Mouse (Mus musculus): ENCODE data around the gene Inhbe. TPM values are rescaled to one million over a fixed set of nuclear protein-coding genes. Genes with fewer than 3 reads are reported as not detected.
"Not testable (repeated sequence)": the region's sequence is repeated elsewhere in the genome, so short reads cannot be mapped to it uniquely, and the experiment has no call there.

The Inhbe gene
- polyA plus RNA-seq, 1 experiment from 2014 or later, result 0.04 TPM

- no peak overlapping the region for H3K4me3 ChIP-seq (ENCODE audit: low read depth, low read length)
- ATAC-seq (replicated peaks; ENCODE audit: low FRiP score), result no peak
- H3K4me1 ChIP-seq (replicated peaks; ENCODE audit: control insufficient read depth, insufficient read depth, low read length), result peaks cover 19% of the 10 kb centered on the region
- no peak for DNase-seq (ENCODE audit: low spot score)
- no peaks in the 10 kb centered on the region for H3K9me3 ChIP-seq (ENCODE audit: control insufficient read depth, low read length)
- peaks cover 15% of the 10 kb centered on the region for H3K36me3 ChIP-seq (ENCODE audit: control insufficient read depth, insufficient read depth, low read length)
- no peak overlapping the region for H3K27ac ChIP-seq (ENCODE audit: low read depth, low read length)
- H3K27me3 ChIP-seq (replicated peaks; ENCODE audit: control insufficient read depth, insufficient read depth, low read length), result no peaks in the 10 kb centered on the region
- WGBS, result 62% methylated on average over 4 of the region's 4 CpGs
- H3K4me2 ChIP-seq, result peak overlapping the region; percentile 66; the same call in 1 of the 2 replicates
- no peak overlapping the region for H3K9ac ChIP-seq (ENCODE audit: low read depth, low read length)
Observed at GRCm38 (mm10) chr10:127312858-127313257, 41.4 kb downstream of the Inhbe start.

- 4% methylated on average over 4 of the region's 4 CpGs for WGBS
- H3K9me3 ChIP-seq (ENCODE audit: control insufficient read depth, low read length), result no peaks in the 10 kb centered on the region
- peak overlapping the region; percentile 66 for H3K4me2 ChIP-seq
- peaks cover 21% of the 10 kb centered on the region for H3K36me3 ChIP-seq (ENCODE audit: control insufficient read depth, insufficient read depth, low read length)
- ATAC-seq (replicated peaks; ENCODE audit: low FRiP score) (peak; percentile 66), DNase-seq (ENCODE audit: low spot score) (peak; percentile 80)
- peaks cover 18% of the 10 kb centered on the region for H3K4me1 ChIP-seq (replicated peaks; ENCODE audit: control insufficient read depth, insufficient read depth, low read length)
- H3K9ac ChIP-seq (ENCODE audit: low read depth, low read length), result peak overlapping the region; percentile 90
- H3K4me3 ChIP-seq (ENCODE audit: low read depth, low read length), result peak overlapping the region; percentile 80
- peak overlapping the region; percentile 82 for H3K27ac ChIP-seq (ENCODE audit: low read depth, low read length)
- no peaks in the 10 kb centered on the region for H3K27me3 ChIP-seq (replicated peaks; ENCODE audit: control insufficient read depth, insufficient read depth, low read length)
Observed at GRCm38 (mm10) chr10:127312356-127312676, 41.9 kb downstream of the Inhbe start.

DNA sequence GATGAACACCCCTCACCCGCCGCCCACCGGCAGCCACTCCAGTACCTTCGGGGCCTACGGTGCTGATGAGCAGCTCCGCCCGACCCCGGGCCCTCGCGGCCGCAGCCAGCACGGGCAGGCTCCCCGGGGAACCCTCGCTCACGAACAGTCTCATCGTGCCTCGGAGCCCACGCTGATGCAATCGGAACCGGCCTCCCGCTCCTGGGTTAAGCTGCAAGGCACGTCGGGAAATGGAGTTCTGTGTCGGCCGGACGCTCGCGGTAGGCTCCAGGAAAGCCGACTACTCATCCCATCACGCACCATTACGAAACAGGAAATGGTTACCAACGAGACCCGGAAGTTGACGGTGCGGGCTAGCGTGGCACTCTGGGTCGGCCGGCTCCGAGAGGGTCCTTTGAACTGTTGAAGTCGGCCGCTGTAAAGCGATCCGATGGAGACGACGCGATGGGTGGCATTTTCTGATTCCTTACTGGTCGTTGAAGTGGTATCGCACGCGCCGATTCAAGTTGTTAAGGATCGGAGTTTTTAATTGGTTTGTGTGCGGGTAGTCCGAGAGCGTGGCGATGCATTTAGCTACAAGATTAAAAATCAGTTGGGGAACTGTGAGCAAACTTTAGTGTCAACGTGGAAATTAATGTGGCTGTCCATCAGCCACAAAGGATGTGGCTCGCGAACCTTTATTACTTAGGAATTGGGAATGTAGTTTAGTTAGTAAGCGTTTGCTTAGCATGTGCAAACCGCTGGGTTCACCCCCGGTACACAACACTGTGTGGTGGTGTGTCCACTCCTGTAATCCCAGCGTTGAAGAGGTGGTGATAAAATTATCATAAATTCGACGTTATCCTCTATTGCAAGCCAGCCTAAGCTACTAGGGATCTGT lies 42.5 kb downstream of the Inhbe start, which contains the start of gene Mars:
Mars (minus strand) TSS at position 311 of the 880 bp plus-strand sequence.
- Histone ChIP-seq H3K27me3 (replicated peaks; ENCODE audit: control insufficient read depth, insufficient read depth, low read length) (no peaks in the 10 kb centered on the region), H3K4me2 (peak within 1 kb of the TSS; percentile 85), H3K27ac (ENCODE audit: low read depth, low read length) (peak within 1 kb of the TSS; percentile 82), H3K36me3 (ENCODE audit: control insufficient read depth, insufficient read depth, low read length) (peaks cover 26% of the 10 kb centered on the region), H3K4me1 (replicated peaks; ENCODE audit: control insufficient read depth, insufficient read depth, low read length) (peaks cover 14% of the 10 kb centered on the region), H3K9me3 (ENCODE audit: control insufficient read depth, low read length) (no peaks in the 10 kb centered on the region), H3K9ac (ENCODE audit: low read depth, low read length) (peak within 1 kb of the TSS; percentile 90), H3K4me3 (ENCODE audit: low read depth, low read length) (peak within 1 kb of the TSS; percentile 80)
- ATAC-seq (replicated peaks; ENCODE audit: low FRiP score) (peak; percentile 93), DNase-seq (ENCODE audit: low spot score) (peak; percentile 89)
- under 1% methylated on average over 65 of the region's 65 CpGs for WGBS

- Histone ChIP-seq H3K36me3 (ENCODE audit: control insufficient read depth, insufficient read depth, low read length) (peaks cover 36% of the 10 kb centered on the region), H3K4me3 (ENCODE audit: low read depth, low read length) (peak overlapping the region; percentile 80), H3K9ac (ENCODE audit: low read depth, low read length) (peak overlapping the region; percentile 90), H3K27me3 (replicated peaks; ENCODE audit: control insufficient read depth, insufficient read depth, low read length) (no peaks in the 10 kb centered on the region), H3K9me3 (ENCODE audit: control insufficient read depth, low read length) (no peaks in the 10 kb centered on the region), H3K4me1 (replicated peaks; ENCODE audit: control insufficient read depth, insufficient read depth, low read length) (peaks cover 14% of the 10 kb centered on the region), H3K27ac (ENCODE audit: low read depth, low read length) (peak overlapping the region; percentile 82), H3K4me2 (peak overlapping the region; percentile 85)
- peak; percentile 58 for ATAC-seq (replicated peaks; ENCODE audit: low FRiP score)
- peak; percentile 74 for DNase-seq (ENCODE audit: low spot score)
- 25% methylated on average over 23 of the region's 23 CpGs for WGBS
Observed at GRCm38 (mm10) chr10:127310523-127311475, 43.4 kb downstream of the Inhbe start.

DNA sequence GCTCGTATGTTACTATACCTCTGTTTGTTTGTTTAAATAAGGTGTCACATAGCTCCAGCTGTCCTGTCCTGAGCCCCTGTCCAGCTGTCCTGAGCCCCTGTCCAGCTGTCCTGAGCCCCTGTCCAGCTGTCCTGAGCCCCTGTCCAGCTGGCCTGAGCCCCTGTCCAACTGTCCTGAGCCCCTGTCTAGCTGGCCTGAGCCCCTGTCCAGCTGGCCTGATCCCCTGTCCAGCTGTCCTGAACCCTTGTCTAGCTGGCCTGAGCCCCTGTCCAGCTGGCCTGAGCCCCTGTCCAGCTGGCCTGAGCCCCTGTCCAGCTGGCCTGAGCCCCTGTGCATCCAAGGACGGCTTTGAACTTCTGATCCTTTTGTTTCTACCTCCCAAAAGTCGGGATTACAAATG lies 45.0 kb downstream of the Inhbe start:
- not testable (repeated sequence) for H3K27ac ChIP-seq (ENCODE audit: low read depth, low read length); H3K9me3 ChIP-seq (ENCODE audit: control insufficient read depth, low read length); H3K27me3 ChIP-seq (replicated peaks; ENCODE audit: control insufficient read depth, insufficient read depth, low read length); H3K9ac ChIP-seq (ENCODE audit: low read depth, low read length); ATAC-seq (replicated peaks; ENCODE audit: low FRiP score); H3K4me3 ChIP-seq (ENCODE audit: low read depth, low read length); H3K4me2 ChIP-seq; DNase-seq (ENCODE audit: low spot score)
- Histone ChIP-seq H3K4me1 (replicated peaks; ENCODE audit: control insufficient read depth, insufficient read depth, low read length) (peaks cover 14% of the 10 kb centered on the region), H3K36me3 (ENCODE audit: control insufficient read depth, insufficient read depth, low read length) (peaks cover 50% of the 10 kb centered on the region)
- WGBS, result 86% methylated on average over 3 of the region's 3 CpGs

- no peaks in the 10 kb centered on the region for H3K27me3 ChIP-seq (replicated peaks; ENCODE audit: control insufficient read depth, insufficient read depth, low read length)
- ATAC-seq (replicated peaks; ENCODE audit: low FRiP score) (no peak), DNase-seq (ENCODE audit: low spot score) (no peak)
- no peak overlapping the region for H3K4me2 ChIP-seq
- 89% methylated on average over 11 of the region's 11 CpGs for WGBS
- no peaks in the 10 kb centered on the region for H3K9me3 ChIP-seq (ENCODE audit: control insufficient read depth, low read length)
- no peaks in the 10 kb centered on the region for H3K4me1 ChIP-seq (replicated peaks; ENCODE audit: control insufficient read depth, insufficient read depth, low read length)
- no peak overlapping the region for H3K9ac ChIP-seq (ENCODE audit: low read depth, low read length)
- H3K27ac ChIP-seq (ENCODE audit: low read depth, low read length), result no peak overlapping the region
- peaks cover 80% of the 10 kb centered on the region for H3K36me3 ChIP-seq (ENCODE audit: control insufficient read depth, insufficient read depth, low read length)
- no peak overlapping the region for H3K4me3 ChIP-seq (ENCODE audit: low read depth, low read length)
Observed at GRCm38 (mm10) chr10:127303136-127303535, 51.1 kb downstream of the Inhbe start.

DNA sequence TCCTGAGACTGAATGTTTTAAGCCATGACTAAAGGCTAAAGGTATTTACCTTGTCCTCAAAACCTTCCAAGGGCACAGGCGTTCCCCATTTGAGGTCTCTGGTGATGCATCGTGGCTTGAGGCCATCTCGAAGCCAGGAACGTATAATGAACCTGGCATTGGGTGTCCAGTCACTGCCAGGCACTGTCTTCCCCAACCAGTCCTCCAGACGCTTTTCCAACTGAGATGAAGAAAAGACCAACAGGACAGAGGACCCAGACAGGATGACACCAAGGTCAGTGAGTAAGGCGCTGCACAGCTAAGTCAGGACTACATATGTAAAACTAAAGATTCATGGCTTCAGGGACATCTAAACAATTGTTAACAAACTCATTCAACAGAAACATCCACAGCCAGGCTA lies 53.9 kb downstream of the Inhbe start:
- DNase-seq (ENCODE audit: low spot score), result no peak
- no peak overlapping the region for H3K4me3 ChIP-seq (ENCODE audit: low read depth, low read length)
- H3K27me3 ChIP-seq (replicated peaks; ENCODE audit: control insufficient read depth, insufficient read depth, low read length), result no peaks in the 10 kb centered on the region
- H3K36me3 ChIP-seq (ENCODE audit: control insufficient read depth, insufficient read depth, low read length), result peaks cover 80% of the 10 kb centered on the region
- no peak for ATAC-seq (replicated peaks; ENCODE audit: low FRiP score)
- no peaks in the 10 kb centered on the region for H3K9me3 ChIP-seq (ENCODE audit: control insufficient read depth, low read length)
- no peaks in the 10 kb centered on the region for H3K4me1 ChIP-seq (replicated peaks; ENCODE audit: control insufficient read depth, insufficient read depth, low read length)
- WGBS, result 93% methylated on average over 6 of the region's 6 CpGs
- no peak overlapping the region for H3K9ac ChIP-seq (ENCODE audit: low read depth, low read length)
- no peak overlapping the region for H3K27ac ChIP-seq (ENCODE audit: low read depth, low read length)
- no peak overlapping the region for H3K4me2 ChIP-seq

All from liver, embryonic 11.5 days (tissue).